Mouse (Mus musculus) stomach, embryonic 15.5 days (tissue): ENCODE measurements around the gene March6. TPM values are rescaled to one million over a fixed set of nuclear protein-coding genes. Genes with fewer than 3 reads are reported as not detected.
A peak's percentile ranks its signal among the peaks of the same experiment; 100 is the strongest.

ENCODE experiments used
- ATAC-seq: fragments of 200-750 bp; cut with Nextera tagmentation; 2 replicates; pipeline ENCODE4 v1.8.0; 2017; ENCODE audit warnings: low read depth, moderate number of reproducible peaks, moderate TSS enrichment; ENCODE audit not compliant: insufficient read depth, low FRiP score
- H3K27ac ChIP-seq: fragments of 300-500 bp; sonication (generic); 2 replicates; pipeline ENCODE4 v1.5.1; 2015; ENCODE audit warnings: mild to moderate bottlenecking, inconsistent platforms
- H3K27me3 ChIP-seq: fragments of 300-500 bp; sonication (generic); replicated peaks from 2 replicates; pipeline ENCODE4 v1.6.1; 2015; ENCODE audit warnings: inconsistent platforms
- H3K36me3 ChIP-seq: fragments of 300-500 bp; sonication (generic); 2 replicates; pipeline ENCODE4 v1.6.1; 2015; ENCODE audit warnings: inconsistent platforms
- H3K4me1 ChIP-seq: fragments of 300-500 bp; sonication (generic); 2 replicates; pipeline ENCODE4 v1.6.1; 2015; ENCODE audit warnings: inconsistent platforms
- H3K4me2 ChIP-seq: fragments of 300-500 bp; sonication (generic); 2 replicates; pipeline ENCODE4 v1.6.1; 2015; ENCODE audit warnings: mild to moderate bottlenecking, inconsistent platforms
- H3K4me3 ChIP-seq: fragments of 300-500 bp; sonication (generic); replicated peaks from 2 replicates; pipeline ENCODE4 v1.5.1; 2015; ENCODE audit warnings: inconsistent platforms
- H3K9ac ChIP-seq: fragments of 300-500 bp; sonication (generic); 2 replicates; pipeline ENCODE4 v1.6.1; 2015; ENCODE audit warnings: inconsistent platforms
- H3K9me3 ChIP-seq: fragments of 300-500 bp; sonication (generic); 2 replicates; pipeline ENCODE4 v1.6.1; 2016; ENCODE audit warnings: inconsistent platforms
- whole genome bisulfite sequencing: fragments of 180-500 bp; shearing (Covaris S2); methylation state at CpG from one replicate; pipeline ENCODE4 v1.1.7; 2015; 5-methylcytosine and 5-hydroxymethylcytosine counted together
- polyA plus RNA-seq: library from polyadenylated mRNA; unstranded; fragments of >200 nt; fragmentation: Nextera tagmentation; extraction: Ambion mirVana; gene quantifications from 2 replicates; pipeline ENCODE4 v1.2.1, GENCODE M21; 2015

Gene March6
- polyA plus RNA-seq, 1 experiment from 2014 or later, result 25.6 TPM

GRCm38 (mm10) chr15:31563577-31564546, 33.0 kb upstream of the March6 start:
- no peak for ATAC-seq
- no peak overlapping the region for H3K4me3 ChIP-seq
- H3K9ac ChIP-seq, result no peak overlapping the region
- WGBS, result 42% methylated on average over 19 of the region's 19 CpGs
- peak overlapping the region; percentile 30 for H3K4me2 ChIP-seq
- no peak overlapping the region for H3K27ac ChIP-seq
- no peaks in the 10 kb centered on the region for H3K36me3 ChIP-seq
- H3K27me3 ChIP-seq, result no peaks in the 10 kb centered on the region
- no peaks in the 10 kb centered on the region for H3K9me3 ChIP-seq
- peaks cover 13% of the 10 kb centered on the region for H3K4me1 ChIP-seq

GRCm38 (mm10) chr15:31562847-31563246, 32.0 kb upstream of the March6 start:
- Histone ChIP-seq H3K4me2 (no peak overlapping the region), H3K9me3 (no peaks in the 10 kb centered on the region), H3K9ac (no peak overlapping the region), H3K27me3 (no peaks in the 10 kb centered on the region), H3K27ac (no peak overlapping the region), H3K4me3 (no peak overlapping the region), H3K36me3 (no peaks in the 10 kb centered on the region), H3K4me1 (peaks cover 7% of the 10 kb centered on the region; the same call in 1 of the 2 replicates)
- no peak for ATAC-seq
- 74% methylated on average over 8 of the region's 8 CpGs for WGBS

- WGBS, result 97% methylated on average over 4 of the region's 4 CpGs
Observed at GRCm38 (mm10) chr15:31561976-31562375, 31.1 kb upstream of the March6 start.

GRCm38 (mm10) chr15:31561390-31561789, 30.5 kb upstream of the March6 start:
- Histone ChIP-seq H3K9ac (no peak overlapping the region), H3K27me3 (no peaks in the 10 kb centered on the region), H3K27ac (no peak overlapping the region), H3K36me3 (no peaks in the 10 kb centered on the region), H3K4me2 (no peak overlapping the region), H3K9me3 (no peaks in the 10 kb centered on the region), H3K4me3 (no peak overlapping the region), H3K4me1 (0 out of 2 replicates have a peak, but pooled peaks cover 7% of the 10 kb centered on the region)
- ATAC-seq, result no peak
- whole genome bisulfite sequencing, result 84% methylated on average over 6 of the region's 6 CpGs

More at GRCm38 (mm10) chr15:31561976-31562375, 31.1 kb upstream of the March6 start:
- no peak overlapping the region for H3K9ac ChIP-seq
- ATAC-seq, result no peak
- no peak overlapping the region for H3K27ac ChIP-seq
- no peak overlapping the region for H3K4me3 ChIP-seq
- H3K27me3 ChIP-seq, result no peaks in the 10 kb centered on the region
- no peaks in the 10 kb centered on the region for H3K9me3 ChIP-seq
- H3K4me1 ChIP-seq, result 0 out of 2 replicates have a peak, but pooled peaks cover 7% of the 10 kb centered on the region
- H3K4me2 ChIP-seq, result no peak overlapping the region
- no peaks in the 10 kb centered on the region for H3K36me3 ChIP-seq

GRCm38 (mm10) chr15:31554855-31555254, 24.0 kb upstream of the March6 start:
- WGBS, result 67% methylated on average over 2 of the region's 2 CpGs
- ATAC-seq, result no peak
- Histone ChIP-seq H3K27ac (no peak overlapping the region), H3K36me3 (no peaks in the 10 kb centered on the region), H3K4me2 (no peak overlapping the region), H3K27me3 (no peaks in the 10 kb centered on the region), H3K4me1 (no peaks in the 10 kb centered on the region), H3K9ac (no peak overlapping the region), H3K4me3 (no peak overlapping the region), H3K9me3 (no peaks in the 10 kb centered on the region)

- Histone ChIP-seq H3K36me3 (no peaks in the 10 kb centered on the region), H3K4me1 (no peaks in the 10 kb centered on the region), H3K4me3 (no peak overlapping the region), H3K27me3 (no peaks in the 10 kb centered on the region), H3K9me3 (no peaks in the 10 kb centered on the region), H3K9ac (no peak overlapping the region), H3K4me2 (no peak overlapping the region), H3K27ac (no peak overlapping the region)
- ATAC-seq, result no peak
- 70% methylated on average over 4 of the region's 4 CpGs for WGBS
Observed at GRCm38 (mm10) chr15:31550381-31550780, 19.5 kb upstream of the March6 start.

GRCm38 (mm10) chr15:31547421-31547820, 16.6 kb upstream of the March6 start:
- Histone ChIP-seq H3K4me3 (no peak overlapping the region), H3K27ac (no peak overlapping the region), H3K4me2 (no peak overlapping the region), H3K27me3 (no peaks in the 10 kb centered on the region), H3K36me3 (no peaks in the 10 kb centered on the region), H3K4me1 (peaks cover 5% of the 10 kb centered on the region), H3K9ac (no peak overlapping the region), H3K9me3 (no peaks in the 10 kb centered on the region)
- WGBS, result 63% methylated on average over 5 of the region's 5 CpGs
- ATAC-seq, result no peak

- H3K4me1 ChIP-seq, result peaks cover 9% of the 10 kb centered on the region
- no peak overlapping the region for H3K4me2 ChIP-seq
- H3K9ac ChIP-seq, result no peak overlapping the region
- H3K36me3 ChIP-seq, result no peaks in the 10 kb centered on the region
- no peak overlapping the region for H3K27ac ChIP-seq
- no peaks in the 10 kb centered on the region for H3K27me3 ChIP-seq
- no peaks in the 10 kb centered on the region for H3K9me3 ChIP-seq
- WGBS, result 81% methylated on average over 6 of the region's 6 CpGs
- ATAC-seq, result no peak
- H3K4me3 ChIP-seq, result no peak overlapping the region
Observed at GRCm38 (mm10) chr15:31546291-31546690, 15.4 kb upstream of the March6 start.

GRCm38 (mm10) chr15:31545058-31545457, 14.2 kb upstream of the March6 start:
- no peak overlapping the region for H3K4me2 ChIP-seq
- WGBS, result 66% methylated on average over 1 of the region's 1 CpGs
- H3K9ac ChIP-seq, result no peak overlapping the region
- no peaks in the 10 kb centered on the region for H3K27me3 ChIP-seq
- H3K4me3 ChIP-seq, result no peak overlapping the region
- H3K4me1 ChIP-seq, result peaks cover 12% of the 10 kb centered on the region
- no peaks in the 10 kb centered on the region for H3K9me3 ChIP-seq
- no peak for ATAC-seq
- H3K36me3 ChIP-seq, result no peaks in the 10 kb centered on the region
- H3K27ac ChIP-seq, result no peak overlapping the region

- Histone ChIP-seq H3K4me2 (no peak overlapping the region), H3K4me3 (no peak overlapping the region), H3K27ac (no peak overlapping the region), H3K4me1 (peaks cover 14% of the 10 kb centered on the region), H3K9me3 (no peaks in the 10 kb centered on the region), H3K36me3 (no peaks in the 10 kb centered on the region), H3K9ac (no peak overlapping the region), H3K27me3 (no peaks in the 10 kb centered on the region)
- no peak for ATAC-seq
- 18% methylated on average over 3 of the region's 3 CpGs for WGBS
Observed at GRCm38 (mm10) chr15:31543246-31543645, 12.4 kb upstream of the March6 start.

- Histone ChIP-seq H3K9me3 (no peaks in the 10 kb centered on the region), H3K36me3 (no peaks in the 10 kb centered on the region), H3K9ac (no peak overlapping the region), H3K27ac (peak overlapping the region; percentile 12; the same call in 1 of the 2 replicates), H3K4me3 (no peak overlapping the region), H3K4me2 (peak overlapping the region; percentile 11; the same call in 1 of the 2 replicates), H3K27me3 (no peaks in the 10 kb centered on the region), H3K4me1 (peaks cover 14% of the 10 kb centered on the region)
- ATAC-seq, result peak; percentile 27
- WGBS, result 15% methylated on average over 10 of the region's 10 CpGs
Observed at GRCm38 (mm10) chr15:31542013-31542958, 11.4 kb upstream of the March6 start.

- H3K4me2 ChIP-seq, result no peak overlapping the region
- H3K27me3 ChIP-seq, result no peaks in the 10 kb centered on the region
- no peaks in the 10 kb centered on the region for H3K9me3 ChIP-seq
- H3K36me3 ChIP-seq, result no peaks in the 10 kb centered on the region
- H3K4me1 ChIP-seq, result peaks cover 19% of the 10 kb centered on the region
- 44% methylated on average over 1 of the region's 1 CpGs for WGBS
- H3K4me3 ChIP-seq, result no peak overlapping the region
- no peak for ATAC-seq
- H3K9ac ChIP-seq, result no peak overlapping the region
- H3K27ac ChIP-seq, result 0 out of 2 replicates have a peak overlapping the region, but pooled peaks have one; percentile 31
Observed at GRCm38 (mm10) chr15:31540513-31540802, 9.6 kb upstream of the March6 start.
